Mouse (Mus musculus) forebrain, embryonic 15.5 days (tissue): ENCODE results near the gene Pcbp3. TPM values are rescaled to one million over a fixed set of nuclear protein-coding genes. Genes with fewer than 3 reads are reported as not detected.
A peak's percentile ranks its signal among the peaks of the same experiment; 100 is the strongest.
"Not testable (repeated sequence)": the region's sequence is repeated elsewhere in the genome, so short reads cannot be mapped to it uniquely, and the experiment has no call there.

Experiments used
- ATAC-seq: fragments of 200-750 bp; cut with Nextera tagmentation; replicated peaks from 2 replicates; pipeline ENCODE4 v1.8.0; 2017; ENCODE audit warnings: mild to moderate bottlenecking, moderate TSS enrichment, moderate library complexity
- H3K27ac ChIP-seq: fragments of 300-500 bp; sonication (generic); replicated peaks from 2 replicates; pipeline ENCODE4 v1.5.1; 2015; ENCODE audit warnings: mild to moderate bottlenecking, inconsistent platforms
- H3K27me3 ChIP-seq: fragments of 300-500 bp; sonication (generic); 2 replicates; pipeline ENCODE4 v1.6.1; 2015; ENCODE audit warnings: inconsistent platforms
- H3K36me3 ChIP-seq: fragments of 300-500 bp; sonication (generic); 2 replicates; pipeline ENCODE4 v1.6.1; 2015; ENCODE audit warnings: mild to moderate bottlenecking, inconsistent platforms
- H3K4me1 ChIP-seq: fragments of 300-500 bp; sonication (generic); 2 replicates; pipeline ENCODE4 v1.6.1; 2015; ENCODE audit warnings: inconsistent platforms
- H3K4me2 ChIP-seq: fragments of 300-500 bp; sonication (generic); replicated peaks from 2 replicates; pipeline ENCODE4 v1.6.1; 2015; ENCODE audit warnings: mild to moderate bottlenecking, inconsistent platforms
- H3K4me3 ChIP-seq: fragments of 300-500 bp; sonication (generic); 2 replicates; pipeline ENCODE4 v1.5.1; 2015; ENCODE audit warnings: mild to moderate bottlenecking, inconsistent platforms
- H3K9ac ChIP-seq: fragments of 300-500 bp; sonication (generic); replicated peaks from 2 replicates; pipeline ENCODE4 v1.6.1; 2015; ENCODE audit warnings: mild to moderate bottlenecking, inconsistent platforms
- H3K9me3 ChIP-seq: fragments of 300-500 bp; sonication (generic); 2 replicates; pipeline ENCODE4 v1.6.1; 2016; ENCODE audit warnings: inconsistent platforms
- WGBS: fragments of 180-500 bp; shearing (Covaris S2); methylation state at CpG from one replicate; pipeline ENCODE4 v1.1.7; 2015; ENCODE audit warnings: mixed read lengths; 5-methylcytosine and 5-hydroxymethylcytosine counted together
- polyA plus RNA-seq: library from polyadenylated mRNA; unstranded; fragments of >200 nt; fragmentation: Nextera tagmentation; extraction: Ambion mirVana; gene quantifications from 2 replicates; pipeline ENCODE4 v1.2.1, GENCODE M21; 2015

The Pcbp3 gene
- 56.3 and 59.4 TPM in 2 replicates for polyA plus RNA-seq

DNA sequence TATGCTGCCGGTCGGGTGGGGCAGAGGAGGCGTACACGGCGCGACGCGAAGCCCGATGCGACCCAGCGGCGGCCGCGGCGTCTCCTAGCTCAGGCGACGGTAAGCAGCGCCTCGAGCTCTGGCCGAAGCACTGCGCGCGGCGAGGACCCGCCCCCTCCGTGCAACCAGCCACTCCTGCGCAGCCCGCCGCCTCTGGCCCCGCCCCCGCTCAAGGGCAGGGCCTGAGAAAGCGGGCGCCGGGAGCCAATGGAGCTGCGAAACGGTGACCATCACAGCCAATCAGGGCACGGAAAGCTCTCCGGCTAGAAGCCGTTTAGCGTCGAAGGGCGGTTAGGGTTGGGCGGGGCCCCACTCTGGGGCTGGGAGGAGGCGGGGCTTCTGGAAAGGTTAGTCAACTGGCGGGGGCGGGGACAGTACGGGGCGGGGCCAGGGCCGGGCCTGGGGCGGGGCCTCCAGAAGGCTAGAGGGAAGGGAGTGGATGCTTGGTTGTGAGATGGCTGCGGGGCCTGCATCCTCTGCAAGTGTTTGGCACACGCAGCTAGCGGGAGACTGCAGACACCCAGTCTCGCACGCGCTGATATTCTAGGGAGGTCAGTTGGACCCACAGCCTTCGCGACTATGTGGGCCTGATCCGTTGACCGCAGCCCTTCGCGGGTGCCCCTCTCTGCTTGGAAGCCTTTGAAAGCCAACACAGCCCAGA, at the start of gene Pcbp3:
Pcbp3 (minus strand) TSS at position 98 of the 700 bp plus-strand sequence.
- under 1% methylated on average over 62 of the region's 62 CpGs for WGBS
- Histone ChIP-seq H3K4me2 (peak within 1 kb of the TSS; percentile 97), H3K9ac (peak within 1 kb of the TSS; percentile 83), H3K4me3 (peak within 1 kb of the TSS; percentile 86), H3K9me3 (no peaks in the 10 kb centered on the region), H3K27me3 (no peaks in the 10 kb centered on the region), H3K4me1 (peaks cover 32% of the 10 kb centered on the region), H3K27ac (peak within 1 kb of the TSS; percentile 67), H3K36me3 (no peaks in the 10 kb centered on the region)
- ATAC-seq, result peak; percentile 98

DNA sequence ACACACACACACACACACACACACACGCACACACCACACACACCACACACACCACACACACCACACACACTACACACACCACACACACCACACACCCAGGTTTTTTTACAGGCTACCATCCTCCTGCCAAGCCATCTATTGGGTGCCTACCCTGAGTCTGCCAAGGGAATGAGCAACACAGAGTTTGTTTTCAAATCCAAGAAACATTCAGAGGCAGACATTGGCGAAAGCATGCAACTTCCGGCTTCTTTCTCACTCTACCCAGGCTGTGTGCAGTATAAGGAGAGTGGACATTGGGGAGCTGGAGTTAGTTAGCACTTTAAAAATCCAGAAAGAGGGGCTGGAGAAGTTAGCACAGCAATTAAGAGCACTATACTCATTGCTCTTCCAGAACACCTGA, 47.0 kb upstream of the Pcbp3 start:
- H3K27me3 ChIP-seq, result no peaks in the 10 kb centered on the region
- H3K36me3 ChIP-seq, result no peaks in the 10 kb centered on the region
- no peak overlapping the region for H3K4me2 ChIP-seq
- peak; percentile 48 for ATAC-seq
- H3K9me3 ChIP-seq, result no peaks in the 10 kb centered on the region
- no peak overlapping the region for H3K4me3 ChIP-seq
- H3K4me1 ChIP-seq, result peaks cover 15% of the 10 kb centered on the region
- H3K9ac ChIP-seq, result no peak overlapping the region
- WGBS, result 68% methylated on average over 3 of the region's 3 CpGs
- H3K27ac ChIP-seq, result peak overlapping the region; percentile 14; the same call in 1 of the 2 replicates

DNA sequence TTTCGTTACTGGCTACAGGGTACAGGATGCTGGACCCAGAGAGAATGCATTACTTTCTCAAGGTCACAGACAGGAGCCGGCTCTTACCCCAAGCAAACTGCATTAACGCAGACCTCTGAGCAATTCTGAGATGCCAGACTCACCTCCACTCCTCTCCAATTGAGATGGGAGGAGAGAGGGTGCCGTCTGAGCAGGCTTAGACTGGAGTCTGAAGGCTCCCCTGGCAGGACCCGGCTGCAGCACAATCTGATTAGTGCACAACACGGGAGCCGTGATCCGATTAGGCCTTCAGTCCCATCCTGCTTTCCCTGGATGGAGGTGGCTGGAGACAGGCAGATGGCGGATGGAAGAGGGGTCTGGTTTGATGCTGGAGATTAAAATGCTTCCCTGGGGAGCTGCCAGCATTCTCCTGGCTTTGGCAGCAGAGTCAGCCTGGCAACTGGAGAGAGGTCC, 46.4 kb upstream of the Pcbp3 start:
- Histone ChIP-seq H3K4me3 (no peak overlapping the region), H3K4me2 (no peak overlapping the region), H3K9me3 (no peaks in the 10 kb centered on the region), H3K36me3 (no peaks in the 10 kb centered on the region), H3K4me1 (peaks cover 15% of the 10 kb centered on the region), H3K27ac (peak overlapping the region; percentile 80), H3K9ac (0 out of 2 replicates have a peak overlapping the region, but pooled peaks have one; percentile 15), H3K27me3 (no peaks in the 10 kb centered on the region)
- ATAC-seq, result peak; percentile 78
- WGBS, result 20% methylated on average over 9 of the region's 9 CpGs

DNA sequence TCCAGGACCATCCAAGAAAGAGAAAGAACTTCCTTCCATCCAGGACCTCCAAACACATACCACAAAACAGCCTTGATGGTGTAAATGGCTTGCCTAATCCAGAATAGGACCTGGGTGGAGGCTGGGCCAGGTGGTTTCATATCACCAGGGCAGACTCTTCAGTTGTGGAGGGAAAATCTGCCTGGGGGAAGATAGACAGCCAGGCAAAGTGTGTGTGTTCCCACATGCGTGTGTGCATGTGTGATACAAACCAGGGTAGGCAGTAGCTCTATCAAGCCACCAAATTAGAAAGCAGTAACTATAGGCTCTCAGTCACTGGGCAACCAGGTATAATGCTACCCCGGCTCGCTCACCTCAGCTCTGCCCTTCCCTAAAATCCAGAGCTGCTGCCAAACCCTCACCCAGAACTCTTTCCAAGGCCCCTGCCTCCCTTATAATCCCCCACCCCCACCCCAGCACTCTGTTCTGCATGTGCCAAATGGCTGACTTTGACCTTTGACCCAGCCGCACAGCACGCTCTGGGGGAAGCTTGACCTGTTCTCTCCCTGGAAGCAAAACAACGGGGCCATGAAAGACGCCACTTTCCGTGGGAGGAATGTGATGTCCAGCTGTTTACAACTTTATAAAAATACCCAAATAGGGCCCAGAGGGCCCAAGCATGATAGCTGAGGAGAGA, 45.9 kb upstream of the Pcbp3 start:
- 49% methylated on average over 8 of the region's 8 CpGs for WGBS
- H3K27me3 ChIP-seq, result no peaks in the 10 kb centered on the region
- no peak for ATAC-seq

DNA sequence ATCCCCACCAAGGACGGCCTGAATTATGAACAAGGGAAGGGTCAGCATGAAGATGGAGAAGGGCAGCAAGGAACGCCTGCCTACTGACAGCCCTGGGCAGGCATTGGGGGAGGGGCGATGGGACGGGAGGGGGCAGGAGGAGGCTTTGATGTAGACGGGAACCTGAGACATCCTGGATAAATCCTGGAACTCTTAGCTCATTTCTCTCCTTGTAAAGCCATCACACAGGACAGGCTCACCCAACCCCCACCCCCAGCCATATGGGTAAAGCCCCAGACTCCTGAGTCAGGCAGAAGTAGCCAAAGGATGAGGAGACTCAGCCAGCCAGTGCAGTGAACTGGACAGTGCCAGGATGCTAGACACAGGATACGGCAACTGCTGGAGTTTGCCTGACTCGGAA, 43.2 kb upstream of the Pcbp3 start:
- no peak overlapping the region for H3K4me2 ChIP-seq
- H3K4me3 ChIP-seq, result no peak overlapping the region
- no peak for ATAC-seq
- H3K9me3 ChIP-seq, result no peaks in the 10 kb centered on the region
- WGBS, result 47% methylated on average over 7 of the region's 7 CpGs
- H3K27me3 ChIP-seq, result no peaks in the 10 kb centered on the region
- H3K36me3 ChIP-seq, result no peaks in the 10 kb centered on the region
- H3K27ac ChIP-seq, result no peak overlapping the region
- H3K9ac ChIP-seq, result no peak overlapping the region
- H3K4me1 ChIP-seq, result peaks cover 15% of the 10 kb centered on the region

More for the DNA sequence above, 45.9 kb upstream of the Pcbp3 start:
- peaks cover 15% of the 10 kb centered on the region for H3K4me1 ChIP-seq
- peak overlapping the region; percentile 80 for H3K27ac ChIP-seq
- no peaks in the 10 kb centered on the region for H3K36me3 ChIP-seq
- H3K9ac ChIP-seq, result no peak overlapping the region
- H3K9me3 ChIP-seq, result no peaks in the 10 kb centered on the region
- no peak overlapping the region for H3K4me2 ChIP-seq
- H3K4me3 ChIP-seq, result no peak overlapping the region

DNA sequence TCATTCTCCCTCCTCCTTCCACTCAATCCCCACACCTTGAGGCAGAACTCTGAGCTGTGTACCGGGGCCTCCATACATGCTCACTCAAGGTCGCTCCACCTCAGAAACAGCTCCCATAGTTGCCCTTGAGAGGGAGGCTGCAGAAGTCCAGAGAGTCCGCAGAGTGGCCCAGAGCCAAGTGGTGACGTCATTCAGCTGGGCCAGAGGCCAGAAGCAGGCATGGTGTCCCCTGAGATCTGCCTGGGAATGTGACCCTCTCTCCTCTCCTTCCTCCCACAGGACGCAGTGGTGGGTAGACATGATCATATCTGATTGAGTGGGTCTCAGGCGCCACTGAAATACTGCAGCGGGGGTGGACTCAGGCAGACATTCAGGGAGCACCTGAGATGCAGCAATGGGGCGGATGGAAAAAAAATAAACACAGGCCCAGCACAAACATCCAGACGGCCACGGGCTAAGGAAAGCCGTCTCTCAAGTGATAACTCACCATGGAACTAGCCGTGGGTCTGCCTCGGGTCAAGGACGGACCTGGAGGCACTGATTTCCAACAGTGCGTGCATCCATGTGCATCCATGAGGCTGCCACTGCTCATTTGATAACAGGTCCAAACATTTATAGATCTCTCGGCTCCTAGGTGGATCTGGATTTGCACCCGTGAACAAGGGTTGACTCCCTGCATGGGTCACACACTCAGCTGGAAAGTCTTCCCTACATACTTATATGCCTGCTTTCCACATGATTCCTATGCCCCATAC, 36.2 kb upstream of the Pcbp3 start:
- Histone ChIP-seq H3K4me3 (no peak overlapping the region), H3K27ac (no peak overlapping the region), H3K27me3 (no peaks in the 10 kb centered on the region), H3K9me3 (no peaks in the 10 kb centered on the region), H3K36me3 (no peaks in the 10 kb centered on the region), H3K9ac (no peak overlapping the region), H3K4me2 (no peak overlapping the region), H3K4me1 (no peaks in the 10 kb centered on the region)
- ATAC-seq, result no peak
- WGBS, result 75% methylated on average over 17 of the region's 17 CpGs

DNA sequence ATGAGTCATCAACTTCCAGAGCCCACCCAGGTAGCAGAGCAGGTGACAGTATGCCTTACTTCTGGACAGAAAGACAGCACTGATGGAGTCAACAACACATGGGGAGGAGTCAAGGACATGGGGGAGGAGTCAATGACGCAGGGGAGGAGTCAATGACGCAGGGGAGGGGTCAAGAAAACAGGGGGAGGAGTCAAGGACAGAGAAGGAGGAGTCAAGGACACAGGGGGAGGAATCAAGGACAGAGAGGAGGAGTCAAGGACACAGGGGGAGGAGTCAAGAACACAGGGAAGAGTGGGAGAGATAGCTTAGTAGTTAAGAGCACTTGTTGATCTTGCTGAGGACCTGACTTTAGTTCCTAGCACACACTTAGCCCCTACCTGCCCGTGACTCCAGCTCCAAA, 30.8 kb upstream of the Pcbp3 start:
- no peak overlapping the region for H3K9ac ChIP-seq
- no peak overlapping the region for H3K27ac ChIP-seq
- no peaks in the 10 kb centered on the region for H3K9me3 ChIP-seq
- no peaks in the 10 kb centered on the region for H3K4me1 ChIP-seq
- WGBS, result 54% methylated on average over 3 of the region's 3 CpGs
- ATAC-seq, result no peak
- no peak overlapping the region for H3K4me3 ChIP-seq
- H3K4me2 ChIP-seq, result no peak overlapping the region
- H3K36me3 ChIP-seq, result no peaks in the 10 kb centered on the region
- no peaks in the 10 kb centered on the region for H3K27me3 ChIP-seq

DNA sequence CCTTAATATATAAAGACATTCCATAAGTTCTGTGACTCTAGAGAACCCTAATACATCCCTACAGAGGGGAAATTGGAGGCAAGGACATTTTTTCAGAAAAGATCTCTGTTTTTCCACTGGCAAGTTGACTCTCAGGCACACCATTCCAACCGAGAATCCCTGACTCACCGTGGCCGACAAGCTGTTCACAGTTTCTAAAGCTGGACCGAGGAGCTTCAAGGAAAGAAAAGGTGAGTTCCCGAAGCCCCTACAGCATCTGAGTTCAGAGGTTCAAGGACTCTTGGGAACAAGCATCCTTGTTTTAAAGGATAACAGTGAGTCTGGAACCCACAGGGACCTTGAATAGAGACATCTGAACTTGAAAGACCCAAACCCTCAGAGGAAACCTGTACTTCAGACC, 26.9 kb upstream of the Pcbp3 start:
- Histone ChIP-seq H3K4me1 (no peaks in the 10 kb centered on the region), H3K9ac (no peak overlapping the region), H3K36me3 (no peaks in the 10 kb centered on the region), H3K4me3 (no peak overlapping the region), H3K9me3 (no peaks in the 10 kb centered on the region), H3K27ac (no peak overlapping the region), H3K4me2 (no peak overlapping the region), H3K27me3 (no peaks in the 10 kb centered on the region)
- no peak for ATAC-seq
- 98% methylated on average over 5 of the region's 5 CpGs for WGBS

DNA sequence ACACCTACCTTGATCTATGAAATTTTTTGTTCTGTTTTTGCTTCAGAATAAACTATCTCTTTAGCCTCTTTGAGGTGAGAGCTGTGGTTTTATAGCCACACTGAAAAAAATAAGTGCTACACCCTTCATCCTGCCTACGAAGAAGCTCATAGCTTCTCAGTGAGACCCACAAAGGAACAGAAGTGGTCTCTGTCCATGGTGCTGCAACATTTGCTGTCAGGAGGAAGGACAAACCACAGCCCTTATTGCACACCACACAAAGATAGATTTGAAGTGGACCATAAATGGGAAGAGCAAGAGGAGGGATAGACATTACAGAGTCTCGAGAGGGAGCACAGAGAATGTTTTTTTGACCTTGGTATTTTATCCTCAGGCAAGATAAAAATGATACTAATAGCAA, 16.4 kb upstream of the Pcbp3 start:
- Histone ChIP-seq H3K9me3 (no peaks in the 10 kb centered on the region), H3K4me3 (no peak overlapping the region), H3K36me3 (no peaks in the 10 kb centered on the region), H3K27ac (no peak overlapping the region), H3K4me1 (0 out of 2 replicates have a peak, but pooled peaks cover 4% of the 10 kb centered on the region), H3K9ac (no peak overlapping the region), H3K4me2 (no peak overlapping the region), H3K27me3 (no peaks in the 10 kb centered on the region)
- no peak for ATAC-seq
- WGBS, result 64% methylated on average over 2 of the region's 2 CpGs

DNA sequence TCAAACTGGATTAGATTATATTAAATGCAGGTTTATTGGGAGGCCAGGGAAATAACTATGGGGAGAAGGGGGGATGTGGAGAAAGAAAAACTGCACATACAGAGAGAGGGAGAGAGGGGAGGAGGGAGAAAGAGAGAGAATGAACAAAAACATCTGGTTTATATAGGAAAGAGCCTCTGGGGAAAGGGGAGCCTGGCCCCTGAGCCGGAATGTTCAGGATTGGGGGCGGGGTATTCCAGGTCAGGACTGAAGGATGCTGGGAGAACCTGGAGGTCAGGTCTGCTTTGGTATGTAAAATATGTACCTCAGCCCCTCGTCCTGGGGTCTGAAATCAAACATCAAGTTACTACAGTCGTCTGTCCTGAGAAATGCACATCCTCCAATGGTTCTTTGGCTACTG, 15.0 kb upstream of the Pcbp3 start:
- ATAC-seq, result no peak
- H3K27me3 ChIP-seq, result no peaks in the 10 kb centered on the region
- WGBS, result 75% methylated on average over 4 of the region's 4 CpGs
- no peak overlapping the region for H3K27ac ChIP-seq
- no peak overlapping the region for H3K4me2 ChIP-seq
- 0 out of 2 replicates have a peak, but pooled peaks cover 4% of the 10 kb centered on the region for H3K4me1 ChIP-seq
- H3K4me3 ChIP-seq, result no peak overlapping the region
- no peaks in the 10 kb centered on the region for H3K9me3 ChIP-seq
- H3K36me3 ChIP-seq, result no peaks in the 10 kb centered on the region
- no peak overlapping the region for H3K9ac ChIP-seq

DNA sequence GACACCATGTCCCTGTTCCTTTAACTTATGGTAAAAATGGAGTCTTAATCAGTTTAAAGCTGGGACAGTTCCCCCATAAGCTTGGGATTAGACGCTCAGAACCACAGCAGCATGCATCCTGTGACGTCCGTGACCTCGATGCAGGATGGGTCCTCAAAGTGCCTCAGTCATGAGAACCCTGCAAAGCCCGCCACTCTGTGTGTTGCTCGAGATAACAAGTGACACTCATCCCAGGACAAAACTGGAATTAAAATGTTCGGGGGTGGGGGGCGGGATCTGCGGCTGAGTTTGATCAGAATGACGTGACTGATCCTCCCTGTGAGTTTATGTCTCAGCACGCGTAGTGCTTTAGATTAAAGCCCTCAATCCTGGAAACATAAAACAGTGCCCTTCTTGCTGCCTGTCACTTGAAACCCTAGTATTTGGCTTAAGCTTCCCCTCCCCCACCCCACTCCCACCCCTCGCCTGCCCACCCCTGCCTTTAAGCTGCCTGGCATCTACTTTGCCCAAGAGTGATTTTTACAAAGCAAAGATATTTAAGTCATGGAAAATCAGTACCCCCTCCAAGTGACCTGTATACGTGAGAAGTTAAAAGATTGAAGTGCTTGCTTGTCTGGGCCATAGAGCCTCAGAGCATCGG, 12.2 kb upstream of the Pcbp3 start:
- H3K27me3 ChIP-seq, result no peaks in the 10 kb centered on the region
- H3K36me3 ChIP-seq, result no peaks in the 10 kb centered on the region
- no peak overlapping the region for H3K4me2 ChIP-seq
- H3K4me3 ChIP-seq, result no peak overlapping the region
- no peaks in the 10 kb centered on the region for H3K9me3 ChIP-seq
- 29% methylated on average over 15 of the region's 15 CpGs for WGBS
- no peak overlapping the region for H3K9ac ChIP-seq
- ATAC-seq, result no peak
- H3K27ac ChIP-seq, result no peak overlapping the region
- 0 out of 2 replicates have a peak, but pooled peaks cover 4% of the 10 kb centered on the region for H3K4me1 ChIP-seq

DNA sequence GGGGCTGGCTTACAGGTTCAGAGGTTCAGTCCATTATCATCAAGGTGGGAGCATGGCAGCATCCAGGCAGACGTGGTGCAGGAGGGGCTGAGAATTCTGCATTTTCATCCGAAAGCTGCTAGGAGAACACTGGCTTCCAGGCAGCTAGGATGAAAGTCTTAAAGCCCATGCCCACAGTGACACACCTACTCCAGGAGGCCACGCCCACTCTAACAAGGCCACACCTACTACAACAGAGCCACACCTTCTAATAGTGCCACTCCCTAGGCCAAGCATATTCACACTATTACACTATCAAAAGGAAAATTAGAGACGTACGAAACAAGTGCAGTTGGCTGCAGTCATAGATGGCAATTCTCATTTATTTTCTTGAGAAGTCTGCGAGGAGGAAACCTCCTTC, 10.6 kb upstream of the Pcbp3 start:
- not testable (repeated sequence) for H3K27me3 ChIP-seq, H3K9me3 ChIP-seq, H3K4me1 ChIP-seq, H3K4me3 ChIP-seq, ATAC-seq, H3K4me2 ChIP-seq, H3K9ac ChIP-seq, H3K36me3 ChIP-seq, H3K27ac ChIP-seq
- WGBS, result 77% methylated on average over 6 of the region's 6 CpGs
